Mouse (Mus musculus) limb, embryonic 11.5 days (tissue): Measurements from ENCODE around the gene Shld2. TPM values are rescaled to one million over a fixed set of nuclear protein-coding genes. Genes with fewer than 3 reads are reported as not detected.
"Not testable (repeated sequence)": the region's sequence is repeated elsewhere in the genome, so short reads cannot be mapped to it uniquely, and the experiment has no call there.

Experiments
- ATAC-seq: fragments of 200-750 bp; cut with Nextera tagmentation; 2 replicates; pipeline ENCODE4 v1.8.0; 2017; ENCODE audit warnings: low read depth; ENCODE audit not compliant: insufficient number of reproducible peaks, low FRiP score, low TSS enrichment
- DNase-seq: peaks from one replicate; pipeline ENCODE4 v3.0.0-alpha.2; 2015; ENCODE audit warnings: low spot score
- H3K27ac ChIP-seq: fragments of 300-500 bp; sonication (generic); replicated peaks from 2 replicates; pipeline ENCODE4 v1.5.1; 2014; ENCODE audit warnings: low read depth, mild to moderate bottlenecking, low read length
- H3K27me3 ChIP-seq: fragments of 300-500 bp; sonication (generic); 2 replicates; pipeline ENCODE4 v1.6.1; 2014; ENCODE audit warnings: mild to moderate bottlenecking, low read length, mixed read lengths; ENCODE audit not compliant: control insufficient read depth, insufficient read depth
- H3K36me3 ChIP-seq: fragments of 300-500 bp; sonication (generic); 2 replicates; pipeline ENCODE4 v1.6.1; 2014; ENCODE audit warnings: mild to moderate bottlenecking, low read length, moderate library complexity, mixed read lengths; ENCODE audit not compliant: control insufficient read depth, insufficient read depth
- H3K4me1 ChIP-seq: fragments of 300-500 bp; sonication (generic); 2 replicates; pipeline ENCODE4 v1.6.1; 2014; ENCODE audit warnings: low read length, mixed read lengths; ENCODE audit not compliant: control insufficient read depth, insufficient read depth
- H3K4me2 ChIP-seq: fragments of 300-500 bp; sonication (generic); 2 replicates; pipeline ENCODE4 v1.6.1; 2014; ENCODE audit warnings: low read depth, mild to moderate bottlenecking, moderate library complexity; ENCODE audit not compliant: severe bottlenecking
- H3K4me3 ChIP-seq: fragments of 300-500 bp; sonication (generic); 2 replicates; pipeline ENCODE4 v1.5.1; 2014; ENCODE audit warnings: low read depth, low read length
- H3K9ac ChIP-seq: fragments of 300-500 bp; sonication (generic); 2 replicates; pipeline ENCODE4 v1.6.1; 2014; ENCODE audit warnings: mild to moderate bottlenecking, low read length
- H3K9me3 ChIP-seq: fragments of 300-500 bp; sonication (generic); 2 replicates; pipeline ENCODE4 v1.6.1; 2016; ENCODE audit warnings: low read length; ENCODE audit not compliant: control insufficient read depth
- WGBS: fragments of 180-500 bp; shearing (Covaris S2); extraction: QIAGEN DNeasy Blood & Tissue Kit; methylation state at CpG from one replicate; pipeline ENCODE4 v1.1.7; 2014; 5-methylcytosine and 5-hydroxymethylcytosine counted together
- polyA plus RNA-seq: library from polyadenylated mRNA; unstranded; fragments of >200 nt; fragmentation: Nextera tagmentation; extraction: Ambion mirVana; gene quantifications from 2 replicates; pipeline ENCODE4 v1.2.1, GENCODE M21; 2014

The Shld2 gene
- polyA plus RNA-seq, 1 experiment from 2014 or later: 12.7 TPM

GRCm38 (mm10) chr14:34258525-34258924 lies 51.8 kb downstream of the Shld2 start:
- WGBS: 61% methylated on average over 3 of the region's 3 CpGs
- not testable (repeated sequence) for H3K9me3 ChIP-seq, H3K36me3 ChIP-seq, H3K4me2 ChIP-seq, H3K4me3 ChIP-seq, H3K4me1 ChIP-seq, ATAC-seq, H3K9ac ChIP-seq, H3K27ac ChIP-seq, DNase-seq, H3K27me3 ChIP-seq

GRCm38 (mm10) chr14:34253261-34253660 lies 57.0 kb downstream of the Shld2 start:
- H3K4me1 ChIP-seq: no peaks in the 10 kb centered on the region
- WGBS: 79% methylated on average over 4 of the region's 4 CpGs
- H3K36me3 ChIP-seq: no peaks in the 10 kb centered on the region
- H3K4me3 ChIP-seq: no peak overlapping the region
- H3K9me3 ChIP-seq: no peaks in the 10 kb centered on the region
- no peak overlapping the region for H3K27ac ChIP-seq
- H3K9ac ChIP-seq: no peak overlapping the region
- DNase-seq: no peak
- no peak for ATAC-seq
- no peak overlapping the region for H3K4me2 ChIP-seq
- no peaks in the 10 kb centered on the region for H3K27me3 ChIP-seq

- no peak overlapping the region for H3K4me3 ChIP-seq
- 55% methylated on average over 6 of the region's 6 CpGs for WGBS
- DNase-seq (no peak), ATAC-seq (no peak)
- no peaks in the 10 kb centered on the region for H3K36me3 ChIP-seq
- H3K4me1 ChIP-seq: no peaks in the 10 kb centered on the region
- H3K27me3 ChIP-seq: no peaks in the 10 kb centered on the region
- H3K4me2 ChIP-seq: no peak overlapping the region
- H3K9me3 ChIP-seq: no peaks in the 10 kb centered on the region
- no peak overlapping the region for H3K9ac ChIP-seq
- H3K27ac ChIP-seq: no peak overlapping the region
Measured at GRCm38 (mm10) chr14:34252470-34253145, 57.7 kb downstream of the Shld2 start.

GRCm38 (mm10) chr14:34240676-34241075 lies 69.6 kb downstream of the Shld2 start:
- DNase-seq (no peak), ATAC-seq (no peak)
- no peaks in the 10 kb centered on the region for H3K36me3 ChIP-seq
- WGBS: 88% methylated on average over 6 of the region's 6 CpGs
- no peak overlapping the region for H3K27ac ChIP-seq
- H3K27me3 ChIP-seq: no peaks in the 10 kb centered on the region
- H3K4me2 ChIP-seq: no peak overlapping the region
- H3K9ac ChIP-seq: no peak overlapping the region
- no peaks in the 10 kb centered on the region for H3K4me1 ChIP-seq
- no peaks in the 10 kb centered on the region for H3K9me3 ChIP-seq
- H3K4me3 ChIP-seq: no peak overlapping the region

- Histone ChIP-seq H3K4me2 (no peak overlapping the region), H3K27ac (no peak overlapping the region), H3K27me3 (no peaks in the 10 kb centered on the region), H3K4me3 (no peak overlapping the region), H3K36me3 (no peaks in the 10 kb centered on the region), H3K9me3 (no peaks in the 10 kb centered on the region), H3K9ac (no peak overlapping the region), H3K4me1 (no peaks in the 10 kb centered on the region)
- DNase-seq (no peak), ATAC-seq (no peak)
- WGBS: 86% methylated on average over 10 of the region's 10 CpGs
Measured at GRCm38 (mm10) chr14:34240263-34240662, 70.0 kb downstream of the Shld2 start.

- H3K36me3 ChIP-seq: no peaks in the 10 kb centered on the region
- no peak overlapping the region for H3K27ac ChIP-seq
- H3K4me1 ChIP-seq: no peaks in the 10 kb centered on the region
- no peaks in the 10 kb centered on the region for H3K9me3 ChIP-seq
- no peaks in the 10 kb centered on the region for H3K27me3 ChIP-seq
- no peak overlapping the region for H3K9ac ChIP-seq
- DNase-seq (peak; percentile 86), ATAC-seq (peak; percentile 97)
- WGBS: 4% methylated on average over 16 of the region's 16 CpGs
- peak overlapping the region; percentile 21 for H3K4me3 ChIP-seq
- H3K4me2 ChIP-seq: peak overlapping the region; percentile 58
Measured at GRCm38 (mm10) chr14:34234630-34235380, 75.5 kb downstream of the Shld2 start.

- Histone ChIP-seq H3K27ac (no peak overlapping the region), H3K9ac (no peak overlapping the region), H3K4me1 (no peaks in the 10 kb centered on the region), H3K9me3 (no peaks in the 10 kb centered on the region), H3K27me3 (no peaks in the 10 kb centered on the region), H3K36me3 (no peaks in the 10 kb centered on the region), H3K4me3 (no peak overlapping the region), H3K4me2 (no peak overlapping the region)
- WGBS: 58% methylated on average over 4 of the region's 4 CpGs
- DNase-seq (no peak), ATAC-seq (no peak)
Measured at GRCm38 (mm10) chr14:34233846-34234245, 76.4 kb downstream of the Shld2 start.

GRCm38 (mm10) chr14:34232866-34233680 lies 77.2 kb downstream of the Shld2 start:
- Histone ChIP-seq H3K9me3 (no peaks in the 10 kb centered on the region), H3K4me3 (no peak overlapping the region), H3K9ac (no peak overlapping the region), H3K27me3 (no peaks in the 10 kb centered on the region), H3K4me1 (no peaks in the 10 kb centered on the region), H3K4me2 (no peak overlapping the region), H3K36me3 (no peaks in the 10 kb centered on the region), H3K27ac (no peak overlapping the region)
- WGBS: 85% methylated on average over 9 of the region's 9 CpGs
- DNase-seq (no peak), ATAC-seq (no peak)
